Mouse (Mus musculus) hindbrain, embryonic 15.5 days (tissue): ENCODE measurements around the gene Ddx54. TPM values are rescaled to one million over a fixed set of nuclear protein-coding genes. Genes with fewer than 3 reads are reported as not detected.

Source experiments
- polyA plus RNA-seq: library from polyadenylated mRNA; unstranded; fragments of >200 nt; fragmentation: Nextera tagmentation; extraction: Ambion mirVana; gene quantifications from 2 replicates; pipeline ENCODE4 v1.2.1, GENCODE M21; 2015

Gene Ddx54
- polyA plus RNA-seq, 1 experiment from 2014 or later: 41.3 TPM

Other genes starting within 250 kb of the Ddx54 start
- 26.3 and 31.4 TPM in 2 replicates for gene Lhx5, start 181.0 kb upstream of the Ddx54 start, polyA plus RNA-seq
- 6.5 and 6.9 TPM in 2 replicates for gene Sdsl, start 139.9 kb upstream of the Ddx54 start, polyA plus RNA-seq
- gene Sds, start 136.2 kb upstream of the Ddx54 start, polyA plus RNA-seq: not detected in 2 replicates
- 35.9 and 39.0 TPM in 2 replicates for gene Plbd2, start 109.1 kb upstream of the Ddx54 start, polyA plus RNA-seq
- 2.4 and 2.9 TPM in 2 replicates for gene Slc8b1, start 101.6 kb upstream of the Ddx54 start, polyA plus RNA-seq
- gene Tpcn1, start 24.1 kb upstream of the Ddx54 start, polyA plus RNA-seq: 18.1 and 19.7 TPM in 2 replicates
- gene Iqcd, start 23.7 kb upstream of the Ddx54 start, polyA plus RNA-seq: 1.6 and 2.3 TPM in 2 replicates
- gene Rita1, start 150 bp upstream of the Ddx54 start, polyA plus RNA-seq: 28.7 and 31.1 TPM in 2 replicates
- gene Cfap73, start 21.5 kb downstream of the Ddx54 start, polyA plus RNA-seq: 0.71 and 0.83 TPM in 2 replicates
- gene Rasal1, start 36.1 kb downstream of the Ddx54 start, polyA plus RNA-seq: 0.78 and 0.92 TPM in 2 replicates
- gene Dtx1, start 99.2 kb downstream of the Ddx54 start, polyA plus RNA-seq: 56.2 and 69.9 TPM in 2 replicates
- gene Oas2, start 137.1 kb downstream of the Ddx54 start, polyA plus RNA-seq: 0.27 and 0.84 TPM in 2 replicates
- 1.1 TPM in 2 replicates for gene Oas3, start 164.9 kb downstream of the Ddx54 start, polyA plus RNA-seq
- gene Oas1e, start 182.8 kb downstream of the Ddx54 start, polyA plus RNA-seq: 0.39 and 0.72 TPM in 2 replicates
- 0.32 and 0.46 TPM in 2 replicates for gene Oas1c, start 199.8 kb downstream of the Ddx54 start, polyA plus RNA-seq
- gene Oas1f, start 234.6 kb downstream of the Ddx54 start, polyA plus RNA-seq: not detected in 2 replicates
- gene Oas1h, start 248.7 kb downstream of the Ddx54 start, polyA plus RNA-seq: not detected in 2 replicates